Mouse (Mus musculus) adrenal gland, adult (tissue): Measurements from ENCODE around the gene Raver2.
"Not testable (repeated sequence)": the region's sequence is repeated elsewhere in the genome, so short reads cannot be mapped to it uniquely, and the experiment has no call there.

Experiments used
- DNase-seq, 2 experiments: peaks; one replicate each; pipeline ENCODE4 v3.0.0; 2022 to 2023; ENCODE audit warnings: low spot score in 1 of 2; ENCODE audit not compliant: inconsistent age in 2 of 2

Raver2 gene

GRCm38 (mm10) chr4:101068786-101069153 is at the start of gene Raver2:
Raver2 (plus strand) TSS chr4:101068983.
- DNase-seq = peak; percentile 61 to 84

DNA sequence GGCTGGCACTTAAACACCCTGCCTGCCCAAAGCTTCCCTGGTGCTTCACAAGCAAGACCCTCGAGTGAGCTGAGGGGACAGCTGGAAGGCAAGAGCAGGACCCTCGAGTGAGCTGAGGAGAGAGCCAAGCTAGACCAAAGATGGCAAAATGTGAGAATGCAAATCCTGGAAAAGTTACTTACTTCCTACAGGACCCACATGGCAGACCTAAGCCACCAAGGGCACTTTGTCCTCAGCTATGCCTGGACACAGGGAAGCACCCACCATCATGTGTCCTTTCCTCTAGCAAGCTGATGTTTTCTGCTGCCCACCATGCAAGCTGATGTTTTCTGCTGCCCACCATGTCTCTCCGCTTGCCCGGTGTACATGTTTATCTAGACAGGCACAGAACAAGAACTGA is 48.2 kb upstream of the Raver2 start, which contains the start of gene Gm10577:
Gene Gm10577 (minus strand): TSS at position 101 of the 400 bp plus-strand sequence.
- no peak for DNase-seq

DNA sequence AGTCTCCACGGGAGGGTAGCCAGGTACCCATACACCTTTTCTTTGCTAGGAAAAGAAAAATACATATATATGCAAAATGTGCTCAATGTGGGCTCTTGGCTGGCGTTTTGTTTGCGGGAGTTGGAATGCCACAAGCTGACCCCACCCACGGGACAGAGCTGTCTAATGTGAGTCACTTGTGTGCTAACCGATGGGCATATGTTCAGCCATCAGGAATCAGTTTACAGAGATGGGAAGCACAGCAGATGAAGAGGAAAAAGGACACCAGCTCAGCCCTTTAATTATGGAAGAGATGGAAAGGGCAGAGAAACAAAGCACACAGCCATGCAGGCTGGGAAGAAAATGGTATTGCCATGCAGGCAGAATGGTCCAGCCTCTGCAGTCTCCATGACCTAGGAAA is 42.2 kb upstream of the Raver2 start:
- no peak for DNase-seq

- DNase-seq = no peak
Measured at GRCm38 (mm10) chr4:101026995-101027394, 41.8 kb upstream of the Raver2 start.

DNA sequence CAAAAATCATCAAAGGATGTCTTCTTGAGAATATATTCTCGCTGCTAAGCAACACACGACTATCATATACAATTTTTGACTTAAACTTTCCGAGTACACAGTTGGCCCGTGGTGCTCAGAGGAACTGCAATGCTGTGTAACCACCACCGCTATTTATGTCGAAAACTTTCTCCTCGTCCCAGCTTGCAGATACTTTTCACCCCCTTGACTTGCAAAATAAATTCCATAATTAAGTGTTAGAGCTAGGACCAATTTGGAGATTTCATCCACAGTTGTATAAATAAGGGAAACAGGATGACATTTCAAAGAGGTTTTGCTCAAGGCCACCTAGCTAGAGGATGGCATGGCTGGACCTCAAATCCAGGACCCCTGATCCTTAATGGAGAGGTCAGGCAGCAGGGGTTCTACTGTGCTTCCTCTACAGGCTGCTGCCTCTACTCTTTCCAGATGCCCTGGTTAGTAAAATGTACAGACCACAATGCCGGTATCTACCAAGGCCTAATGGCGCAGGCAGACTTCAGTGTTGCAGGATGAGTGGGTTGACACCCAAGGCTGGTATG is 40.9 kb upstream of the Raver2 start:
- no peak for DNase-seq

GRCm38 (mm10) chr4:101033047-101033446 is 35.7 kb upstream of the Raver2 start:
- no peak for DNase-seq

DNA sequence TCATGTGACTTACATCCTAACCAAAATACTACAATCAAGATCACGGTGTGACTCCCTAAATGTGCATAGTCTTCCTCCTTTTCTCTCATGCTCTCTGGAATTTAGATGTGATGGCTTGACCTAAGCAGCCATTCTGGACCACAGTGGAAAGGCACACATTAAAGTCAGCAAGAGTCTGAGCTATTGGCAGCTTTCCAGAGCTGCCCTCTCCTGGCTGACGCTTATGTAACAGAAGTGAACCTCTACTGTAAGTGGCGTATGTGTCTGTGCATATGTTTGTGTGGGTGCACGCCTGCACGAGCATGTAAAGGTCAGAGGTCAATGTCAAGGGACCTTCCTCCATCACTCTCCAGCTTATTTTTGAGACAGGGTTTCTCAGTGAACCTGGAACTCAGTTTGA is 33.7 kb upstream of the Raver2 start:
- DNase-seq = peak in 1 of 2 experiments; percentile 28

DNA sequence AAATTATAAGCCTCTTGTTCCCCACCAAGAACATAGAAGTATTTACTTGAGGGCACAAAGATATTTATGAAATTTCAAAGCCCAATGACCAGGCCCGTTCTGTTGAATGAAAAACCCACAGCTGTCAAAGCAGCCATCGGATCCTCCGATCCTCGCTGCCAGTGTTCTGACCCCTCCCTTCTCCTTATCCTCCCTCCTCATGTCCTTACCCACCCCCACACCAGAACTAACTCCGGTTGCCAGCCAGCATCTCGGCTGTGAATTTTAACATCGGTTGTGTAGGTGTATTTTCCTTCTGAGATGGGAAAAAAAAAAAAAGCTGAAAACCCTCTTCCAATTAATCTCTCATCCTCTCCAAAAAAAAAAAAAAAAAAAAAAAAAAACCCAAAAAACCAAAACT is 31.6 kb upstream of the Raver2 start:
- DNase-seq = no peak

- DNase-seq = no peak
Measured at GRCm38 (mm10) chr4:101043691-101044090, 25.1 kb upstream of the Raver2 start.

- no peak for DNase-seq
Measured at GRCm38 (mm10) chr4:101044149-101044548, 24.6 kb upstream of the Raver2 start.

GRCm38 (mm10) chr4:101046576-101046975 is 22.2 kb upstream of the Raver2 start:
- no peak for DNase-seq

DNA sequence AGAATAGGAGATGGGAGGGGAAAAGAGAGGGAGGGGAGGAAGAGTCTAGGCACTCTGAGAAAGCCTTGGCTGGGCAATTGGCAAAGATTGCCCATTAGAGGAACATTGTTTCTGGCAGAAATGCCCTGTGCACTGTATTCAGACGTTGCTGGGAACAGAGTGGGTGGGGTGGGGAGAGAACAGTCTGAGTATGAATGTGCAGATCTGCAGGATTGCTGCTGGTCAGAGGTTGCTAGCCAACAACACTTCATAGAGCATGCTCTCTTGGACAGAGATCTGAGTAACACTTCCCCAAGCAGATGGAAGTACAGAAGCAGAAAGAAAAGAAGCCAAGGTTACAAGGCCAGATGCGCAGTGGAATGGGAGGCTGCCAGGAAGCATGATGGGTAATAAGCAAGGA is 6.6 kb upstream of the Raver2 start:
- peak in 1 of 2 experiments; percentile 41 for DNase-seq

DNA sequence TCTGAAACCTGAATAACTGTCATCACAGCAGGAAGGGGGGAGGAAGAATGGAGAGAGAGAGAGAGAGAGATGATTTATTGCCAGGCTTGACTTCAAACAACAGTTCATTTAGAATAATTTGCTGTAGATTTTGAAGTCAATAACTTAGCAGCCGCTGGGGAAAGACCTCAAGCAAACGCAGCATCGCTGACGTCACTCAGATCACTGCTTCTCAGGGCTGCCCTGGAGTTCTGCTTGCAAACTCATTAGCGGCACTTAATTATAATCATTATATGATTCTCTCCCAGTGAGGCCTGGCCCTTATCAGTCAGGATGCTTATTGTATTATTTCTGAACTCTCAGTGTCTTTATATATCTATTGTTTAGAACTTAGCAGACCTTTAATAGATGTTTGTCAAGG is 2.4 kb upstream of the Raver2 start:
- peak in 1 of 2 experiments; percentile 22 for DNase-seq

GRCm38 (mm10) chr4:101069154-101069971 is 580 bp downstream of the Raver2 start:
- peak; percentile 29 to 73 for DNase-seq

GRCm38 (mm10) chr4:101071570-101071969 is 2.8 kb downstream of the Raver2 start:
- no peak for DNase-seq

DNA sequence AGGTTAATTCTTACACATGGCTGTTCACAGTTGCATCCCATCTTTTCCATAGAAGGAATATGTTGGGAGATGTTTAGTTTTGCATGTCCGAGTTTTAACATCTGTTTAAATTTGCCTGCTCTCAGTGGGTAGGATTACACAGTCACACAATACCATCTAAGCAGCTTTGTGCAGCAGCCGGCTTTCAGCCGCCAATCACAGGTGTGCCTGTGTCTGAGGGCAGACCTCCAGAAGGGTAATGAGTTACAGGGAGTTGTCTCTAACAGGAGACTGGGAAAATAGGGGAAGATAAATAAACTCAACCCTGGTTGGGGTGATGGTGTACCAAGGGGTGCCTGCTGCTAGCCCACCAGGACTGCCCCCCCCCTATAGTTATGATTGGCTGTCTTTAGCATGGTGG is 7.6 kb downstream of the Raver2 start:
- no peak for DNase-seq

DNA sequence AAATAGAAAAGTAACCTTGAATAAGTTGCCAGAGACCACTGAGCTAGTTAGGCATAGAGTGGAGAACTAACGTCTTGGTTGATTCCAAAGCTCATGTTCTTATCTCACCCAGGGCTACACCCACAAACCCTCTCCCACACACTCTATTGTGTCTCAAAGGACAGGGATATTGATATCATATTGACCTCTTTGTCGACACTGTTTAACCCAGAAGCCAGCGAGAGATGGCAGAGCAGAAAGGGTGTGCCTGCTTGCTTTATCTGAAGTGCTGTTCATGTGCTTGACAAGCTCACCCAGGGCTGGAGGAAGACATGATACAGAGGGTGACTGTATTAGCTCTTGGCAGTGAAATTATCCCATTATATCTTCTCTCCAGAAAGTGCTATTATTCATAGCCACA is 11.2 kb downstream of the Raver2 start:
- DNase-seq = no peak

- DNase-seq = no peak
Measured at GRCm38 (mm10) chr4:101082176-101082888, 13.5 kb downstream of the Raver2 start.

- no peak for DNase-seq
Measured at GRCm38 (mm10) chr4:101084863-101085262, 16.1 kb downstream of the Raver2 start.

GRCm38 (mm10) chr4:101086040-101086439 is 17.3 kb downstream of the Raver2 start:
- DNase-seq = no peak

DNA sequence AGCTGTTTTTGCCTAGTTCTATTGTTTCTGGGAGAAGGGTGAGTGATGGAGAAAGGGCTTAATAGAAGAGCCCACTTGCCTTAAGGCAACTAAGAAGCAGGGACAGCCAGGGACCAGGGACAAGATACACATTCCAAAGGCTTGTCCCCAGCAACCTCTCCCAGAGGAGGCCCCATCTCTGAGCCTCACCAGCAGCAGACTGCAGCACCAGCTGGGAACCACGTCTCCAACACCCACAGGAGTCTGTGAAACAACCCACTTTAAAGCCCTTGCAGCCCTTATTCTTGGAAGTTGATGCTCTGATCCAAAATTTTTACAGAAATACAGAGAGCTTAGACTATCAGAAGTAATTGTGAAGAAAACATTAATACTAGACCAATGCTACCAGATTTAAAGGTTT is 18.9 kb downstream of the Raver2 start:
- no peak for DNase-seq

DNA sequence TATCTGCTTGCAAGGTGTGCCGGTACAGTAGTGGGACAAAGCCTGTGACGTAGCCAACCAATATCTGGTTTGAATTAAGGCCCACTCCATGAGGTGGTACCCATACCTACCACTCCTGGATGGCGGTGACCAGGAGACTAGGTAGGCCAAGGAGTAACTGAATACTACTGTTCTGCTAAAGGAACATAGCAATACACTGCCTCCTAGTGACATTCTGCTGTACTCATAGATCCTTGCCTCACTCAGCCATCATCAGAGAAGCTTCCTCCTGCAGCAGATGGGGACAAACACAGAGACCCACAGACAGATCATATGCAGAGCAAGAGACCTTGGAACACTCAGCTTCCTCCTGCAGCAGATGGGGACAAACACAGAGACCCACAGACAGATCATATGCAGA is 21.8 kb downstream of the Raver2 start:
- DNase-seq = not testable (repeated sequence)
